Mouse (Mus musculus) heart, postnatal 0 days (tissue): ENCODE data around the gene Zbtb21. TPM values are rescaled to one million over a fixed set of nuclear protein-coding genes. Genes with fewer than 3 reads are reported as not detected.
"Not testable (repeated sequence)": the region's sequence is repeated elsewhere in the genome, so short reads cannot be mapped to it uniquely, and the experiment has no call there.

Experiments
- ATAC-seq: fragments of 200-750 bp; cut with Nextera tagmentation; 2 replicates; pipeline ENCODE4 v1.8.0; 2017; ENCODE audit warnings: low read depth, moderate number of reproducible peaks, moderate library complexity; ENCODE audit not compliant: insufficient read depth
- DNase-seq: peaks from one replicate; pipeline ENCODE4 v3.0.0-alpha.2; 2016; ENCODE audit warnings: low spot score
- H3K27ac ChIP-seq: fragments of 300-500 bp; sonication (generic); 2 replicates; pipeline ENCODE4 v1.5.1; 2014; ENCODE audit warnings: low read depth, mild to moderate bottlenecking
- H3K27me3 ChIP-seq: fragments of 300-500 bp; sonication (generic); 2 replicates; pipeline ENCODE4 v1.6.1; 2014; ENCODE audit warnings: low read length, mixed read lengths; ENCODE audit not compliant: control insufficient read depth, insufficient read depth
- H3K36me3 ChIP-seq: fragments of 300-500 bp; sonication (generic); replicated peaks from 2 replicates; pipeline ENCODE4 v1.6.1; 2014; ENCODE audit warnings: low read length, mixed read lengths; ENCODE audit not compliant: control insufficient read depth, insufficient read depth
- H3K4me1 ChIP-seq: fragments of 300-500 bp; sonication (generic); 2 replicates; pipeline ENCODE4 v1.6.1; 2014; ENCODE audit warnings: antibody characterized with exemption; ENCODE audit not compliant: control insufficient read depth, insufficient read depth
- H3K4me2 ChIP-seq: fragments of 300-500 bp; sonication (generic); 2 replicates; pipeline ENCODE4 v1.6.1; 2014; ENCODE audit warnings: low read depth, mild to moderate bottlenecking, low read length, moderate library complexity
- H3K4me3 ChIP-seq: fragments of 300-500 bp; sonication (generic); 2 replicates; pipeline ENCODE4 v1.5.1; 2014; ENCODE audit warnings: low read depth, low read length
- H3K9ac ChIP-seq: fragments of 300-500 bp; sonication (generic); replicated peaks from 2 replicates; pipeline ENCODE4 v1.6.1; 2014; ENCODE audit warnings: low read depth, low read length, mixed read lengths
- H3K9me3 ChIP-seq: fragments of 300-500 bp; sonication (generic); replicated peaks from 2 replicates; pipeline ENCODE4 v1.6.1; 2016; ENCODE audit warnings: low read length; ENCODE audit not compliant: control insufficient read depth
- CTCF ChIP-seq: IDR thresholded peaks from 2 replicates; pipeline ENCODE4 v1.5.1; 2016; ENCODE audit warnings: antibody characterized with exemption, control low read depth, low read depth
- EP300 ChIP-seq: IDR thresholded peaks from 2 replicates; pipeline ENCODE4 v1.6.1; 2016; ENCODE audit warnings: antibody characterized with exemption, low read depth
- WGBS: fragments of 180-500 bp; shearing (Covaris S2); extraction: QIAGEN DNeasy Blood & Tissue Kit; methylation state at CpG from one replicate; pipeline ENCODE4 v1.1.7; 2014; 5-methylcytosine and 5-hydroxymethylcytosine counted together
- polyA plus RNA-seq: library from polyadenylated mRNA; unstranded; fragments of >200 nt; fragmentation: Nextera tagmentation; extraction: Ambion mirVana; gene quantifications from 2 replicates; pipeline ENCODE4 v1.2.1, GENCODE M21; 2015
- total RNA-seq: library from RNA; depleted of rRNA; stranded (reverse); fragments of >200 nt; gene quantifications from 2 replicates; pipeline ENCODE4 v1.2.3, GENCODE M21; 2014; ENCODE audit warnings: low replicate concordance

Gene Zbtb21
- total and polyA plus RNA-seq, 2 experiments from 2014 or later, result 4.6 to 36.1 TPM

DNA sequence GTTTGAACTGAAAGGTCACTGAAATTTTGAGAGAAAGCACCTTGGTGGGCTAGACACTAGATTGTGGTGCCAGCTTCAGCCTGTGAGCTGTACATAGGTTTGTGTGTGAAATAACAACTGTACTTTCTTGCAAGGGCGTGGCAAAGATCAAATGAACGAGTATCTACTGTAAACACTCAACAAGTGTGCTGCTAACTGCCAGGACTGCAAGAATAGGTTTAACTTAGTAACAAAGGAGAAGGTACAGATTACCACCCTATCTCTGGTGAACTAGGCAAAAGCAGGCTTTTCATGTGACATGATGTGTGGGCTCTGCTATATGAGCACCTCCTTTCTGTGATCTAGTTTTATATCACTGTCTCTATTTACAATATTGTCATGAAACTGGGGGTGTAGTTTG lies 9.1 kb downstream of the Zbtb21 start:
- 72% methylated on average over 2 of the region's 2 CpGs for WGBS
- DNase-seq (no peak), ATAC-seq (no peak)
- Histone ChIP-seq H3K27me3 (peaks cover 4% of the 10 kb centered on the region; the same call in 1 of the 2 replicates), H3K4me3 (no peak overlapping the region), H3K4me2 (no peak overlapping the region), H3K27ac (no peak overlapping the region), H3K36me3 (peaks cover 44% of the 10 kb centered on the region), H3K9ac (no peak overlapping the region), H3K9me3 (no peaks in the 10 kb centered on the region), H3K4me1 (peaks cover 19% of the 10 kb centered on the region)
- no peak for TF ChIP-seq EP300
- no peak for TF ChIP-seq CTCF

DNA sequence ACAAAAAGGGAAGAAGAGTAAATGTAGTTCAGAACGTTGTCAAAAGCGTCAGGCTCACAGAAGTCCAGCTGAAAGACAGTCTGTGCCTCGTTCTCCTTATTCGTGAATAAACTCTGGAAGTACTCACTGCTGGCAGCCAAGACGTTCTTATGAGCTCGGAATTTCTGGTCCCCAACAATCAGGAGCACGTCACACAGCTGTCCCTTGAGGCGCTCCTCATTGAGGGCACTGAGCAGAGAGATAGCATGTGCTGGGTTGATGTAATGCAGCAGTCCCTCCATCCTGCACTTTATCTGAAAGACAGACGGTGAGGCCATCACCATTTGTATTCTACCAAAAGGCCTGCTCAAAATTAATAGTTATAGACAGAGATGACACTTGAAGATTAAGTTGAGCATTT lies 9.6 kb downstream of the Zbtb21 start:
- H3K4me3 ChIP-seq, result no peak overlapping the region
- WGBS, result 62% methylated on average over 9 of the region's 9 CpGs
- H3K27me3 ChIP-seq, result peaks cover 4% of the 10 kb centered on the region; the same call in 1 of the 2 replicates
- H3K9me3 ChIP-seq, result no peaks in the 10 kb centered on the region
- H3K9ac ChIP-seq, result no peak overlapping the region
- no peak for ATAC-seq
- no peak overlapping the region for H3K27ac ChIP-seq
- DNase-seq, result no peak
- H3K4me2 ChIP-seq, result no peak overlapping the region
- peaks cover 14% of the 10 kb centered on the region for H3K4me1 ChIP-seq
- TF ChIP-seq CTCF, result no peak
- TF ChIP-seq EP300, result no peak
- H3K36me3 ChIP-seq, result peaks cover 44% of the 10 kb centered on the region

DNA sequence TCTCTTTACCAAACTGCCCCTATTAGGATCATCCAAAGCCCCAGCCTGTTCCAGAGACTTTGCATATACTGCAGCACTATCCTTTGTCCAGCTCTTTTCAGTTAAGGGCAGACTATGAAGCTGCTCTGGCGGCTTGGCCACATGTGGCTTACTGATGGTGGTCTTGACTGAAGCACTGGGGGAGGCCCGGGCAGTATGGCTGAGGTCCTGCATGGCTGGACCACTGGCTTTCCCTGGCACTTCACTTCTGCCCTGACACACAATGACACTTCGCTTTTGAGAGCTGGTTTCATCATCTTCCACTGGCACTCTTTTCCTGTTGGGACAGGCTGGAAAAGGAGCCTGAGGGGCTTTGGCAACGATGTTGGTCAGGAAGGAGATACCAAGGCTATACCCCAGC lies 10.1 kb downstream of the Zbtb21 start:
- TF ChIP-seq EP300 (no peak), CTCF (no peak)
- Histone ChIP-seq H3K4me3 (no peak overlapping the region), H3K27ac (no peak overlapping the region), H3K27me3 (peaks cover 4% of the 10 kb centered on the region; the same call in 1 of the 2 replicates), H3K4me2 (no peak overlapping the region), H3K9ac (no peak overlapping the region), H3K4me1 (peaks cover 13% of the 10 kb centered on the region), H3K36me3 (peaks cover 44% of the 10 kb centered on the region), H3K9me3 (no peaks in the 10 kb centered on the region)
- DNase-seq (no peak), ATAC-seq (no peak)
- WGBS, result 88% methylated on average over 4 of the region's 4 CpGs

DNA sequence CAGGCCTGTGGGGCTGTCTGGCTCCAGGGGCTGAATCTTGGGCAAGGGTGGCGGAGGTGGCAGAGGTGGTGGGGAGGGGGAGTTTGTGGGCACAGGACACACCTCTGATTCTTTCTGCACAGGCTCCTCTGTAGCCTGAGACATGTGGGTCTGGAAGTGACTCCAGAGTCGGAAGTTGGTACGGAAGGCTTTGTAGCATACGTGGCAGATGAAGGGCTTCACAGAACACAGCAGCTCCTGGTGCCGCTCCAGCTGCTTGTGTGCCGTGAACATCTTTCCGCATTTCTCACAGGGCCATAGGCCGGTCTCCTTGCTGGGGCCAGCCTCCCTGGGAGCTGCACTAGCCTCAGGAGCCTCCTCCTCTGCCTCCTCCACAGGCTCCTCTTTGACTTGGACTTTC lies 12.4 kb downstream of the Zbtb21 start:
- Histone ChIP-seq H3K36me3 (peaks cover 40% of the 10 kb centered on the region), H3K4me2 (no peak overlapping the region), H3K4me3 (no peak overlapping the region), H3K27ac (no peak overlapping the region), H3K9me3 (no peaks in the 10 kb centered on the region), H3K27me3 (peaks cover 4% of the 10 kb centered on the region; the same call in 1 of the 2 replicates), H3K4me1 (0 out of 2 replicates have a peak, but pooled peaks cover 2% of the 10 kb centered on the region), H3K9ac (no peak overlapping the region)
- DNase-seq (no peak), ATAC-seq (no peak)
- TF ChIP-seq EP300 (no peak), CTCF (no peak)
- 89% methylated on average over 8 of the region's 8 CpGs for WGBS

DNA sequence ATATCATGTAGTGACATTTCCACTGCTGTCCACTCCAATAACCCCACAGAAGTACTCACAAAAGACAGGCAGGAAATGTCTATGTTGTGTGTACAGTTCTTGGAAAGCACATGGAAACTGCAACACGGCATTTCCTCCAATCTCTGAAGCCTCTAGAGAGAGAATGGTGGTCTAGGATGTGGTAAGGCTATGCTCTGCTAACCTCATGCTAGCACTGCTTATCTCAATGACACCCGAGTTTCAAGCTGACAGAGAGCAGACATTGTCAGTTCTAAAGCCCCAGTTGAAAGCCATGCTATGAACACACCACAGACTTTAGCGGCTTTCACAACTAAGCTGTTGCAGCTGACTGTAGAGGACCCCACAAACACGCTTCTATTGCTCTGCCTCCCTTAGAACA lies 13.6 kb downstream of the Zbtb21 start:
- Histone ChIP-seq H3K4me1 (0 out of 2 replicates have a peak, but pooled peaks cover 2% of the 10 kb centered on the region), H3K36me3 (peaks cover 43% of the 10 kb centered on the region), H3K9me3 (no peaks in the 10 kb centered on the region), H3K9ac (no peak overlapping the region), H3K4me2 (no peak overlapping the region), H3K27ac (no peak overlapping the region), H3K4me3 (no peak overlapping the region), H3K27me3 (peaks cover 4% of the 10 kb centered on the region; the same call in 1 of the 2 replicates)
- TF ChIP-seq CTCF (no peak), EP300 (no peak)
- ATAC-seq (no peak), DNase-seq (no peak)
- 28% methylated on average over 4 of the region's 4 CpGs for WGBS

DNA sequence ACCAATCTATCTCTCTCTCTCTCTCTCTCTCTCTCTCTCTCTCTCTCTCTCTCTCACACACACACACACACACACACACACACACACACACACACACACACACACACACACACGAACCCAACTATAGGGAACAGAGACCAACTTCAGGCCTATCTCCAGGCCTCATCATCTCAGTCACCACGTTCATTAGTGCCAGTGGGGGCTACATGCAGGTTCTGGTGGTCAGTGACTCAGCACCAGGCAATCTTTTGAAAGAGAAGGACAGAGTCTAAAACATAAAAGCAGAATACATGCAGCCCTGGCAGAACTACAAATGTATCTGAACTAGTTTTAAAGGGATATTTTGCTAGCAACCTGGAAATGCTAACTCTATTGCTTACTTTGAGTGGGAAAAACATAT lies 15.4 kb downstream of the Zbtb21 start:
- ATAC-seq, H3K9ac ChIP-seq, DNase-seq, H3K9me3 ChIP-seq, H3K4me3 ChIP-seq, H3K27ac ChIP-seq, H3K4me1 ChIP-seq, H3K27me3 ChIP-seq, H3K4me2 ChIP-seq: not testable (repeated sequence)
- WGBS, result 67% methylated on average over 2 of the region's 2 CpGs
- H3K36me3 ChIP-seq, result peaks cover 34% of the 10 kb centered on the region
